Mouse (Mus musculus) cerebellum, adult 2 months (tissue): ENCODE results near the gene Galm. TPM values are rescaled to one million over a fixed set of nuclear protein-coding genes. Genes with fewer than 3 reads are reported as not detected.
"Not testable (repeated sequence)": the region's sequence is repeated elsewhere in the genome, so short reads cannot be mapped to it uniquely, and the experiment has no call there.

Source experiments
- DNase-seq, 2 experiments: peaks; one replicate each; pipeline ENCODE4 v3.0.0; 2021
- H3K27ac ChIP-seq: fragments of 200-500 bp; 2 replicates; pipeline ENCODE4 v1.5.1; 2012; ENCODE audit warnings: low read length, control low read depth, inconsistent platforms; ENCODE audit not compliant: insufficient read depth
- H3K27me3 ChIP-seq: fragments of 200-500 bp; 2 replicates; pipeline ENCODE4 v1.6.1; 2012; ENCODE audit warnings: inconsistent platforms, mild to moderate bottlenecking, low read length, moderate library complexity; ENCODE audit not compliant: control insufficient read depth, insufficient read depth
- H3K4me1 ChIP-seq: fragments of 200-500 bp; 2 replicates; pipeline ENCODE4 v1.6.1; 2011; ENCODE audit warnings: low read length; ENCODE audit not compliant: control insufficient read depth, insufficient read depth
- H3K4me3 ChIP-seq: fragments of 200-500 bp; replicated peaks from 2 replicates; pipeline ENCODE3; 2011; ENCODE audit warnings: mild to moderate bottlenecking, low read depth, low read length, control low read depth; ENCODE audit not compliant: insufficient read depth
- CTCF ChIP-seq: fragments of 200-500 bp; IDR thresholded peaks from 2 replicates; pipeline ENCODE4 v1.5.1; 2011; ENCODE audit warnings: low read depth, mild to moderate bottlenecking, control low read depth, low read length, moderate library complexity, borderline replicate concordance; ENCODE audit not compliant: insufficient read depth
- POLR2A ChIP-seq: fragments of 200-500 bp; IDR thresholded peaks from 2 replicates; pipeline ENCODE4 v1.6.1; 2011; ENCODE audit warnings: low read length, control low read depth, borderline replicate concordance; ENCODE audit not compliant: insufficient read depth
- WGBS: fragments of 180-500 bp; shearing (Covaris S2); methylation state at CpG from one replicate; pipeline ENCODE4 v1.1.7; 2018; 5-methylcytosine and 5-hydroxymethylcytosine counted together
- polyA plus RNA-seq: library from polyadenylated mRNA; depleted of rRNA; stranded (reverse); fragments of >200 nt; gene quantifications from 2 replicates; pipeline ENCODE4 v1.2.3, GENCODE M21; 2012

Gene Galm
- polyA plus RNA-seq, 1 experiment, result 3.4 TPM

GRCm38 (mm10) chr17:80170951-80171350, 43.7 kb downstream of the Galm start:
- 18% methylated on average over 7 of the region's 7 CpGs for WGBS
- peaks cover 35% of the 10 kb centered on the region for H3K4me1 ChIP-seq
- no peaks in the 10 kb centered on the region for H3K27me3 ChIP-seq
- no peak for TF ChIP-seq CTCF
- no peak for TF ChIP-seq POLR2A
- no peak overlapping the region for H3K27ac ChIP-seq
- no peak overlapping the region for H3K4me3 ChIP-seq
- DNase-seq, result peak; percentile 76 to 85

GRCm38 (mm10) chr17:80171948-80172347, 44.7 kb downstream of the Galm start:
- 61% methylated on average over 4 of the region's 4 CpGs for WGBS
- Histone ChIP-seq H3K4me3 (no peak overlapping the region), H3K4me1 (peaks cover 33% of the 10 kb centered on the region), H3K27ac (no peak overlapping the region), H3K27me3 (no peaks in the 10 kb centered on the region)
- DNase-seq, result no peak
- TF ChIP-seq CTCF, result no peak

- Histone ChIP-seq H3K27me3 (no peaks in the 10 kb centered on the region), H3K4me3 (no peak overlapping the region), H3K4me1 (peaks cover 25% of the 10 kb centered on the region), H3K27ac (no peak overlapping the region)
- WGBS, result 94% methylated on average over 5 of the region's 5 CpGs
- DNase-seq, result no peak
- TF ChIP-seq CTCF, result no peak
- TF ChIP-seq POLR2A, result no peak
Measured at GRCm38 (mm10) chr17:80172761-80173160, 45.5 kb downstream of the Galm start.

GRCm38 (mm10) chr17:80173708-80174107, 46.4 kb downstream of the Galm start:
- Histone ChIP-seq H3K27me3 (no peaks in the 10 kb centered on the region), H3K4me1 (peaks cover 16% of the 10 kb centered on the region), H3K27ac (no peak overlapping the region), H3K4me3 (no peak overlapping the region)
- DNase-seq, result no peak
- 98% methylated on average over 2 of the region's 2 CpGs for WGBS
- no peak for TF ChIP-seq POLR2A
- no peak for TF ChIP-seq CTCF

GRCm38 (mm10) chr17:80174146-80174545, 46.9 kb downstream of the Galm start:
- H3K27me3 ChIP-seq, result no peaks in the 10 kb centered on the region
- TF ChIP-seq CTCF (no peak), POLR2A (no peak)
- DNase-seq, result no peak
- peaks cover 11% of the 10 kb centered on the region for H3K4me1 ChIP-seq
- no peak overlapping the region for H3K4me3 ChIP-seq
- no peak overlapping the region for H3K27ac ChIP-seq
- 87% methylated on average over 3 of the region's 3 CpGs for whole genome bisulfite sequencing

- TF ChIP-seq POLR2A (no peak), CTCF (no peak)
- WGBS, result 89% methylated on average over 19 of the region's 19 CpGs
- no peaks in the 10 kb centered on the region for H3K27me3 ChIP-seq
- peaks cover 10% of the 10 kb centered on the region for H3K4me1 ChIP-seq
- DNase-seq, result no peak
- H3K27ac ChIP-seq, result no peak overlapping the region
- no peak overlapping the region for H3K4me3 ChIP-seq
Measured at GRCm38 (mm10) chr17:80174699-80175385, 47.6 kb downstream of the Galm start.

- Histone ChIP-seq H3K4me1 (peaks cover 9% of the 10 kb centered on the region), H3K27me3 (no peaks in the 10 kb centered on the region)
- 87% methylated on average over 4 of the region's 4 CpGs for WGBS
Measured at GRCm38 (mm10) chr17:80175386-80175739, 48.1 kb downstream of the Galm start.

DNA sequence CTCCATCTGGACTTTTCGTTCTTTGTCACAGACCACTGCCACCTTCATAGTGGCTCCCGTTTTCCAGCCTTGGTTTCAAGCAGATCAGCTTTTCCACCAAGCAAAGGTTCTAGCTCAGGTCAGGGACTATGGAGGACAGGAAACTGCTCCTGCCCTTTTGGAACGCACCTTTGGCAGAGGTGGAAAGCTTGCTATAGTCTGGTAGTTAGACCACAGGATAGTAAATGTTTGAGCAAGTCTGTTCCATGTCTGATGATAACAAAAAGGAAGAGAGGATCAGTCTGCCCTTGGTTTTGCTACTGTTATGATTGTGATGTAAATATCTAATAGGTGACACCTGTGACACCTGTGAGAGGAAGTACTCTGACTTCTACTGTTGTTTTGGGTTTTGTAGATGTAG, 48.7 kb downstream of the Galm start:
- 97% methylated on average over 3 of the region's 3 CpGs for WGBS
- Histone ChIP-seq H3K4me1 (peaks cover 3% of the 10 kb centered on the region; the same call in 1 of the 2 replicates), H3K27ac (no peak overlapping the region), H3K27me3 (no peaks in the 10 kb centered on the region), H3K4me3 (no peak overlapping the region)
- TF ChIP-seq CTCF (no peak), POLR2A (no peak)
- no peak for DNase-seq

More at GRCm38 (mm10) chr17:80175386-80175739, 48.1 kb downstream of the Galm start:
- no peak for DNase-seq
- Histone ChIP-seq H3K4me3 (no peak overlapping the region), H3K27ac (no peak overlapping the region)
- TF ChIP-seq POLR2A (no peak), CTCF (no peak)

DNA sequence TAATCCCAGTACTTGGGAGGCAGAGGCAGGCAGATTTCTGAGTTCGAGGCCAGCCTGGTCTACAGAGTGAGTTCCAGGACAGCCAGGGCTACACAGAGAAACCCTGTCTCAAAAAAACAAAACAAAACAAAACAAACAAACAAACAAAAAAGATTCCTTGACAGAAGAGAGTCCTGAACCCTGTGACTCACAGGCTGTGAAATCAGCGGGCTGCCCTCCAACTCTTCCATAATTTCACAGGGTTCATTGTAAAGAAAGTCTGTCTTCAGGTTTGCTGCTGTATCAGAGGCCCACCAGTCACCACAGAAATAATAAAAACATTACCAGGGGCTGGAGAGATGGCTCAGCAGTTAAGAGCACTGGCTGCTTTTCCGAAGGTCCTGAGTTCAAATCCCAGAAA, 51.6 kb downstream of the Galm start:
- not testable (repeated sequence) for DNase-seq, H3K27ac ChIP-seq, H3K4me1 ChIP-seq, H3K27me3 ChIP-seq, H3K4me3 ChIP-seq
- WGBS, result 94% methylated on average over 3 of the region's 3 CpGs
